ENCODE assay signal across 22 mouse cellular contexts in genomic region chr9:49470946-49471345, GRCm38 (mm10). TPM values are rescaled to one million over a fixed set of nuclear protein-coding genes. Genes with fewer than 3 reads are reported as not detected.
"Had no signal": no experiment of that assay in that cellular context is flagged by ENCODE, and none has a peak within 500 bp of the region (broad histone marks: within the 10 kb centered on the region; RNA-seq: fewer than 3 reads in every experiment).

No protein-coding gene starts in this region.

- H3K9me3 ChIP-seq: limb, embryonic 15.5 days; liver, embryonic 12.5 days; lung, embryonic 15.5 days; midbrain, embryonic 10.5 days; neural tube, embryonic 15.5 days had no signal

- H3K27ac ChIP-seq: limb, embryonic 15.5 days; liver, embryonic 12.5 days; lung, embryonic 15.5 days; midbrain, embryonic 10.5 days; neural tube, embryonic 15.5 days had no signal

- H3K9ac ChIP-seq: limb, embryonic 15.5 days; liver, embryonic 12.5 days; lung, embryonic 15.5 days; neural tube, embryonic 15.5 days had no signal

- H3K27me3 ChIP-seq: limb, embryonic 15.5 days; liver, embryonic 12.5 days; lung, embryonic 15.5 days; neural tube, embryonic 15.5 days had no signal

- H3K36me3 ChIP-seq: limb, embryonic 15.5 days; liver, embryonic 12.5 days; lung, embryonic 15.5 days; midbrain, embryonic 10.5 days; neural tube, embryonic 15.5 days had no signal

- H3K4me1 ChIP-seq: limb, embryonic 15.5 days; liver, embryonic 12.5 days; lung, embryonic 15.5 days had no signal

- H3K4me2 ChIP-seq: limb, embryonic 15.5 days; liver, embryonic 12.5 days; lung, embryonic 15.5 days; neural tube, embryonic 15.5 days had no signal

- ATAC-seq: liver, embryonic 12.5 days had no signal

- DNase-seq: kidney, adult 18-20 months; kidney, postnatal 10 days; layer of hippocampus, postnatal 36 days; retina, postnatal 1 day; right cerebral cortex, postnatal 4 days; spleen, adult 18-20 months; thymus, adult 18-20 months; thymus, postnatal 14 days had no signal

- H3K4me3 ChIP-seq: limb, embryonic 15.5 days; liver, embryonic 12.5 days; lung, embryonic 15.5 days; midbrain, embryonic 10.5 days; myocyte; neural tube, embryonic 15.5 days had no signal

RNA-seq across cellular contexts. Expression of gene Ankk1, which starts 44.1 kb away (rescaled TPM):
- total RNA-seq: layer of hippocampus, postnatal 36 days; left cerebral cortex, adult 8-10 months; left cerebral cortex, postnatal 25 days; megakaryocyte, adult 5-6 weeks had no signal
- polyA plus RNA-seq: kidney, embryonic 14.5 days; large intestine, adult 2 months; limb, embryonic 11.5 days; limb, embryonic 15.5 days; liver, embryonic 12.5 days; liver, embryonic 16.5 days; lung, embryonic 15.5 days; midbrain, embryonic 10.5 days; myocyte; neural tube, embryonic 11.5 days; neural tube, embryonic 15.5 days had no signal
